Mouse (Mus musculus): ENCODE results near the gene Cog2. TPM values are rescaled to one million over a fixed set of nuclear protein-coding genes. Genes with fewer than 3 reads are reported as not detected.

The Cog2 gene
- polyA plus RNA-seq (2012): 18.0 and 21.0 TPM in 2 replicates

GRCm38 (mm10) chr8:124520249-124521080 is at the start of gene Cog2:
Gene Cog2 (plus strand): TSS chr8:124520767.

GRCm38 (mm10) chr8:124569593-124569992 is 49.0 kb downstream of the Cog2 start, which contains the start of gene Agt:
Gene Agt (minus strand): TSS chr8:124569706.

GRCm38 (mm10) chr8:124575811-124576210 is 55.2 kb downstream of the Cog2 start, which contains the start of gene Capn9:
Gene Capn9 (plus strand): TSS chr8:124576111.

Other genes starting within 250 kb of the Cog2 start
- gene Pgbd5, start 81.1 kb upstream of the Cog2 start, polyA plus RNA-seq (2012): 0.03 TPM in 1 of 2 replicates, not detected in the other
- 0.03 TPM in 1 of 2 replicates, not detected in the other for gene Agt, start 48.9 kb downstream of the Cog2 start, polyA plus RNA-seq (2012)
- not detected in 2 replicates for gene Capn9, start 55.3 kb downstream of the Cog2 start, polyA plus RNA-seq (2012)
- gene 2310022B05Rik, start 142.6 kb downstream of the Cog2 start, polyA plus RNA-seq (2012): 14.1 and 16.9 TPM in 2 replicates
- 12.7 and 14.4 TPM in 2 replicates for gene Ttc13, start 201.2 kb downstream of the Cog2 start, polyA plus RNA-seq (2012)
- gene Arv1, start 201.4 kb downstream of the Cog2 start, polyA plus RNA-seq (2012): 9.0 and 13.0 TPM in 2 replicates
- 0.04 TPM in 1 of 2 replicates, not detected in the other for gene Fam89a, start 231.1 kb downstream of the Cog2 start, polyA plus RNA-seq (2012)

Data from megakaryocyte-erythroid progenitor cell, adult 5 weeks (primary cell).